Mouse (Mus musculus) CH12.LX (cell line): Measurements from ENCODE around the gene Rwdd4a. TPM values are rescaled to one million over a fixed set of nuclear protein-coding genes. Genes with fewer than 3 reads are reported as not detected.

Experiments
- DNase-seq: peaks from one replicate; pipeline ENCODE4 v3.0.0-alpha.2; 2013; ENCODE audit errors: extremely low read depth
- H3K27ac ChIP-seq: 2 replicates; pipeline ENCODE4 v1.5.1; 2012; ENCODE audit warnings: low read depth, mild to moderate bottlenecking, control low read depth, moderate library complexity; ENCODE audit not compliant: insufficient read depth
- H3K27me3 ChIP-seq: replicated peaks from 2 replicates; pipeline ENCODE3; 2012; ENCODE audit warnings: inconsistent platforms
- H3K36me3 ChIP-seq, 2 experiments: replicated peaks in 1 of 2; 2 replicates each; pipeline versions ENCODE3 to v1.6.1; 2012; ENCODE audit warnings: inconsistent platforms in 1 of 2, low read length in 1 of 2, mild to moderate bottlenecking in 1 of 2, mixed read lengths in 1 of 2, moderate library complexity in 1 of 2; ENCODE audit not compliant: control insufficient read depth in 1 of 2, insufficient read depth in 1 of 2
- H3K4me1 ChIP-seq, 2 experiments: 2 replicates each; pipeline ENCODE4 v1.6.1; 2012; ENCODE audit warnings: inconsistent platforms in 1 of 2, moderate library complexity in 1 of 2; ENCODE audit not compliant: insufficient read depth in 2 of 2, control insufficient read depth in 1 of 2
- H3K4me2 ChIP-seq: 2 replicates; pipeline ENCODE4 v1.6.1; 2012; ENCODE audit warnings: low read depth, mild to moderate bottlenecking, control low read depth; ENCODE audit not compliant: poor library complexity, insufficient read depth, severe bottlenecking
- H3K4me3 ChIP-seq, 3 experiments: fragments of 150-350 bp in 1 of 3; sonication (generic) in 1 of 3; replicated peaks in 1 of 3; 2 replicates each; pipeline versions ENCODE3 to v1.5.1; 2011 to 2012; ENCODE audit warnings: low read depth in 2 of 3, low read length in 2 of 3, mild to moderate bottlenecking in 2 of 3, moderate library complexity in 2 of 3, control low read depth in 1 of 3, improper control_type of control experiment in 1 of 3, inconsistent platforms in 1 of 3, mixed read lengths in 1 of 3; ENCODE audit not compliant: poor library complexity in 1 of 3
- H3K79me2 ChIP-seq: replicated peaks from 2 replicates; pipeline ENCODE4 v1.6.1; 2012; ENCODE audit warnings: mild to moderate bottlenecking, moderate library complexity; ENCODE audit not compliant: control insufficient read depth, poor library complexity, insufficient read depth, severe bottlenecking; ENCODE audit errors: extremely low read depth
- H3K9ac ChIP-seq: 2 replicates; pipeline ENCODE4 v1.6.1; 2012; ENCODE audit warnings: low read depth, mild to moderate bottlenecking, control low read depth, moderate library complexity; ENCODE audit not compliant: insufficient read depth
- H3K9me3 ChIP-seq: replicated peaks from 2 replicates; pipeline ENCODE3; 2012; ENCODE audit warnings: low read length, inconsistent platforms, mixed read lengths
- NRF1 ChIP-seq: IDR thresholded peaks from 2 replicates; pipeline ENCODE4 v1.6.1; 2014; ENCODE audit warnings: low read depth, mild to moderate bottlenecking, inconsistent platforms, low read length, improper control_type of control experiment, moderate library complexity
- POLR2A ChIP-seq: IDR thresholded peaks from 2 replicates; pipeline ENCODE4 v1.6.1; 2011; ENCODE audit warnings: low read depth, mild to moderate bottlenecking, improper control_type of control experiment, low read length
- UBTF ChIP-seq: IDR thresholded peaks from 2 replicates; pipeline ENCODE4 v1.6.1; 2012; ENCODE audit warnings: low read depth, mild to moderate bottlenecking, inconsistent platforms, low read length, improper control_type of control experiment, moderate library complexity
- dilution Hi-C: fragments of 300-500 bp; cut with MboI; formaldehyde crosslinking; loops from 2 replicates; pipeline ENCODE4 v1.14.3; 2020; ENCODE audit warnings: low sequenced_read_pairs; ENCODE audit not compliant: extremely low pct_unique_long_range_greater_than_20kb, extremely low pct_ligation_motif_present
- in situ Hi-C: fragments of 300-500 bp; cut with MboI; formaldehyde crosslinking; loops from 3 replicates; pipeline ENCODE4 v1.14.3; 2019; ENCODE audit warnings: low sequenced_read_pairs, low pct_ligation_motif_present, low pct_unique_long_range_greater_than_20kb, mixed read lengths
- polyA plus RNA-seq: library from polyadenylated mRNA; unstranded; fragments of >175 nt; gene quantifications from 2 replicates; pipeline ENCODE4 v1.2.1, GENCODE M21; 2012; ENCODE audit warnings: low read depth; ENCODE audit not compliant: insufficient read length
- total RNA-seq, 2 experiments: library from RNA; depleted of rRNA; stranded (reverse); fragments of 300-350 nt in 1 of 2; fragments of >200 nt in 1 of 2; gene quantifications; 2 replicates each; pipeline ENCODE4 v1.2.3; 2012 to 2014

Gene Rwdd4a
- total and polyA plus RNA-seq, 3 experiments = 27.7 to 69.9 (median 55.9) TPM

DNA sequence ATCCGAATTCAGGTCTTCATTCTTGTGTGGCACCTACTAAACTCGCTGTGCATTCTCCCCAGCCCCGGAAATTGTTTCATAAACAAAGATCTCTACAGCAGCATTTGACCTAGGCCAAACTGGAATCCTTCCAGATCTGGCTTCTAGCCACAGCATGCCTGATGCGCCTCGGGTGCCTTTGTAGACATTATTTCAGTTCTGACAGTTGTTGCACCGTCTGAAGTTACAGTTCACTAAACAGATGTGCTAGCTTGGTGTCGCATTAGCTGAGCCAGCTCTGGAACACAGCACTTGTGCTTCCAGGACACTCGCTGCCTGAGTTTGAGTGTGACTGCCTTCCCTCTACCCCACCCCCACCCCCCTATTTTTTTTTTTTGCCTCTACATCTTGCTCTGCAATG, 67.2 kb downstream of the Rwdd4a start:
- Histone ChIP-seq H3K9me3 (no peaks in the 10 kb centered on the region), H3K4me2 (no peak overlapping the region), H3K4me3 (no peak overlapping the region), H3K79me2 (no peaks in the 10 kb centered on the region), H3K9ac (no peak overlapping the region), H3K27ac (no peak overlapping the region), H3K4me1 (no peaks in the 10 kb centered on the region), H3K27me3 (no peaks in the 10 kb centered on the region), H3K36me3 (no peaks in the 10 kb centered on the region)
- TF ChIP-seq UBTF (no peak), POLR2A (no peak), NRF1 (no peak)
- dilution Hi-C loops = no loop called here
- in situ Hi-C loops = no loop called here
- no peak for DNase-seq

Other genes starting within 250 kb of the Rwdd4a start
- gene Stox2, start 87.3 kb upstream of the Rwdd4a start, total RNA-seq (2012; rRNA removed) = 0.38 and 0.42 TPM in 2 replicates
- 0.20 and 0.23 TPM in 2 replicates for gene Stox2, start 87.3 kb upstream of the Rwdd4a start, total RNA-seq (2014; rRNA removed)
- gene Stox2, start 87.3 kb upstream of the Rwdd4a start, polyA plus RNA-seq = 0.93 and 1.0 TPM in 2 replicates
- 16.3 and 16.6 TPM in 2 replicates for gene Trappc11, start 194 bp upstream of the Rwdd4a start, total RNA-seq (2012; rRNA removed)
- gene Trappc11, start 194 bp upstream of the Rwdd4a start, total RNA-seq (2014; rRNA removed) = 20.8 and 21.1 TPM in 2 replicates
- 21.0 and 24.6 TPM in 2 replicates for gene Trappc11, start 194 bp upstream of the Rwdd4a start, polyA plus RNA-seq
- 5.9 and 7.2 TPM in 2 replicates for gene Ing2, start 141.9 kb downstream of the Rwdd4a start, total RNA-seq (2012; rRNA removed)
- 16.8 and 21.4 TPM in 2 replicates for gene Ing2, start 141.9 kb downstream of the Rwdd4a start, total RNA-seq (2014; rRNA removed)
- 22.0 and 25.1 TPM in 2 replicates for gene Ing2, start 141.9 kb downstream of the Rwdd4a start, polyA plus RNA-seq
- 6.7 and 8.7 TPM in 2 replicates for gene Cdkn2aip, start 180.3 kb downstream of the Rwdd4a start, total RNA-seq (2012; rRNA removed)
- 14.7 and 15.5 TPM in 2 replicates for gene Cdkn2aip, start 180.3 kb downstream of the Rwdd4a start, total RNA-seq (2014; rRNA removed)
- 6.9 and 7.1 TPM in 2 replicates for gene Cdkn2aip, start 180.3 kb downstream of the Rwdd4a start, polyA plus RNA-seq